Mouse (Mus musculus) erythroblast, embryonic 14.5 days (primary cell): ENCODE results near the gene Hoxd13.

ENCODE experiments used
- GATA1 ChIP-seq: IDR thresholded peaks from 2 replicates; pipeline ENCODE4 v1.6.1; 2012; ENCODE audit warnings: low read length, inconsistent platforms, mixed read lengths
- TAL1 ChIP-seq: IDR thresholded peaks from 3 replicates; pipeline ENCODE4 v1.6.1; 2012; ENCODE audit warnings: low read length, inconsistent platforms, mixed read lengths

DNA sequence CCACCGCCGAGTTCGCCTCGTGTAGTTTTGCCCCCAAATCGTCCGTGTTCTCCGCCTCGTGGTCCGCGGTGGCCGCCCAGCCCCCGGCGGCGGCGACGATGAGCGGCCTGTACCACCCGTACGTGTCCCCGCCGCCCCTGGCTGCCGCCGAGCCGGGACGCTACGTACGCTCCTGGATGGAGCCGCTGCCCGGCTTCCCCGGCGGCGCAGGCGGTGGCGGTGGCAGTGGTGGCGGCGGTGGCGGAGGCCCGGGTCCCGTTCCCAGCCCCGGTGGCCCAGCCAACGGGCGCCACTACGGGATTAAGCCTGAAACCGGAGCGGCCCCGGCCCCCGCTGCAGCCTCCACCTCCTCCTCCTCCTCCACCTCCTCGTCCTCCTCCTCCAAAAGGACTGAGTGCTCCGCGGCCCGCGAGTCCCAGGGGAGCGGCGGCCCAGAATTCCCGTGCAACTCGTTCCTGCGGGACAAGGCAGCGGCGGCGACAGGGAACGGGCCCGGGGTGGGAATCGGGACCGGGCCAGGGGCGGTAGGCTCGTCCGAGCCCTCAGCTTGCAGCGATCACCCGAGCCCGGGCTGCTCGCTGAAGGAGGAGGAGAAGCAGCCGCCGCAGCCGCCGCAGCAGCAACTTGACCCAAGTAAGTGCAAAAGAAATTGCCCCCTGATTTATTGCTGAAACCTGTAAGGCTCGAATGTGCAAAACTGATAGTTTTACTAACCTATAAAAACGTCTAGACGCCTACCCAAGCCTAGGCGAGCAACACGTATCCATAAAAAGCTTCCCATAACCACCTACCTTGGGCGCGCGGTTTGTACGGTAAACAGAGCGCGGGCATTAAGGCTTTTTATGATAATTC lies 30.3 kb downstream of the Hoxd13 start:
- no peak for TF ChIP-seq GATA1
- no peak for TF ChIP-seq TAL1
